Mouse (Mus musculus) lung, embryonic 16.5 days (tissue): ENCODE data around the gene Cacna1c. TPM values are rescaled to one million over a fixed set of nuclear protein-coding genes. Genes with fewer than 3 reads are reported as not detected.

Experiments used
- ATAC-seq: fragments of 200-750 bp; cut with Nextera tagmentation; 2 replicates; pipeline ENCODE4 v1.8.0; 2017; ENCODE audit warnings: low read depth, mild to moderate bottlenecking, moderate library complexity
- H3K27ac ChIP-seq: fragments of 300-500 bp; sonication (generic); 2 replicates; pipeline ENCODE4 v1.5.1; 2014; ENCODE audit warnings: mild to moderate bottlenecking, control low read depth, low read length
- H3K27me3 ChIP-seq: fragments of 300-500 bp; sonication (generic); 2 replicates; pipeline ENCODE4 v1.6.1; 2014; ENCODE audit warnings: low read depth, low read length, mixed read lengths; ENCODE audit not compliant: control insufficient read depth, insufficient read depth
- H3K36me3 ChIP-seq: fragments of 300-500 bp; sonication (generic); 2 replicates; pipeline ENCODE4 v1.6.1; 2014; ENCODE audit warnings: low read length; ENCODE audit not compliant: control insufficient read depth, insufficient read depth
- H3K4me1 ChIP-seq: fragments of 300-500 bp; sonication (generic); replicated peaks from 2 replicates; pipeline ENCODE4 v1.6.1; 2014; ENCODE audit warnings: low read length, mixed read lengths; ENCODE audit not compliant: control insufficient read depth, insufficient read depth
- H3K4me2 ChIP-seq: fragments of 300-500 bp; sonication (generic); 2 replicates; pipeline ENCODE4 v1.6.1; 2014; ENCODE audit warnings: low read depth, low read length, control low read depth
- H3K4me3 ChIP-seq: fragments of 300-500 bp; sonication (generic); 2 replicates; pipeline ENCODE4 v1.5.1; 2014; ENCODE audit warnings: mild to moderate bottlenecking, low read length, control low read depth
- H3K9ac ChIP-seq: fragments of 300-500 bp; sonication (generic); 2 replicates; pipeline ENCODE4 v1.6.1; 2014; ENCODE audit warnings: low read length, control low read depth
- H3K9me3 ChIP-seq: fragments of 300-500 bp; sonication (generic); 2 replicates; pipeline ENCODE4 v1.6.1; 2016; ENCODE audit warnings: low read length; ENCODE audit not compliant: control insufficient read depth
- WGBS: fragments of 180-500 bp; shearing (Covaris S2); extraction: QIAGEN DNeasy Blood & Tissue Kit; methylation state at CpG from one replicate; pipeline ENCODE4 v1.1.7; 2014; 5-methylcytosine and 5-hydroxymethylcytosine counted together
- polyA plus RNA-seq: library from polyadenylated mRNA; unstranded; fragments of >200 nt; fragmentation: Nextera tagmentation; extraction: Ambion mirVana; gene quantifications from 2 replicates; pipeline ENCODE4 v1.2.1, GENCODE M21; 2015

Cacna1c gene
- polyA plus RNA-seq, 1 experiment from 2014 or later = 5.8 TPM

GRCm38 (mm10) chr6:119081650-119082049 lies 114.6 kb downstream of the Cacna1c start:
- ATAC-seq = no peak
- Histone ChIP-seq H3K27ac (no peak overlapping the region), H3K36me3 (no peaks in the 10 kb centered on the region), H3K9ac (no peak overlapping the region), H3K4me1 (peaks cover 46% of the 10 kb centered on the region), H3K9me3 (no peaks in the 10 kb centered on the region), H3K27me3 (no peaks in the 10 kb centered on the region), H3K4me3 (no peak overlapping the region), H3K4me2 (no peak overlapping the region)
- 88% methylated on average over 12 of the region's 12 CpGs for WGBS

DNA sequence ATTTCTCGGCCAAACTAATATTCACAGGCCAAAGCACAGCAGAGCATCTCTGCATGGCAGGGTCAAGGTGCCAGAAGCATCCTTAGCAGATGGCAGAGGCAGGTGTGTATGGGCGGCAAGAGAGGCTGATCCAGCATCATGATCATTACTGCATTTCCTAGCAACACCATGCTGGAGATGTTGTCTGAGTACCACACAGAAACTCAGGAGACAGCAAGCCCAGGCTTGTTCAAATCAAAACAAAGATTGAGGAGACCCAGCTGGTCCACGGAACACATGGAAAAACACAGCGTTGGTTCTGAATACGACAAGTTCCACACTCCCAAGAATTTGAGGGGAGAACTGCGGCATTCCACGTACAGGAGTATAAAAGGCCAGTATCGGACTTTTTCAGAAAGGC lies 116.6 kb downstream of the Cacna1c start:
- WGBS = 68% methylated on average over 8 of the region's 8 CpGs
- Histone ChIP-seq H3K27me3 (no peaks in the 10 kb centered on the region), H3K4me1 (peaks cover 30% of the 10 kb centered on the region), H3K27ac (no peak overlapping the region; the same call in 1 of the 2 replicates), H3K9ac (no peak overlapping the region), H3K4me2 (no peak overlapping the region), H3K36me3 (no peaks in the 10 kb centered on the region), H3K4me3 (no peak overlapping the region), H3K9me3 (no peaks in the 10 kb centered on the region)
- no peak for ATAC-seq

- ATAC-seq = no peak
- no peak overlapping the region for H3K4me3 ChIP-seq
- peaks cover 23% of the 10 kb centered on the region for H3K4me1 ChIP-seq
- no peaks in the 10 kb centered on the region for H3K9me3 ChIP-seq
- whole genome bisulfite sequencing = 53% methylated on average over 9 of the region's 9 CpGs
- no peak overlapping the region for H3K27ac ChIP-seq
- H3K4me2 ChIP-seq = no peak overlapping the region
- no peak overlapping the region for H3K9ac ChIP-seq
- no peaks in the 10 kb centered on the region for H3K36me3 ChIP-seq
- H3K27me3 ChIP-seq = no peaks in the 10 kb centered on the region
Observed at GRCm38 (mm10) chr6:119078912-119079311, 117.3 kb downstream of the Cacna1c start.

GRCm38 (mm10) chr6:119077231-119077630 lies 119.0 kb downstream of the Cacna1c start:
- Histone ChIP-seq H3K4me2 (no peak overlapping the region), H3K9me3 (no peaks in the 10 kb centered on the region), H3K4me3 (no peak overlapping the region), H3K36me3 (no peaks in the 10 kb centered on the region), H3K4me1 (peaks cover 18% of the 10 kb centered on the region), H3K27ac (no peak overlapping the region), H3K9ac (no peak overlapping the region), H3K27me3 (no peaks in the 10 kb centered on the region)
- no peak for ATAC-seq
- 89% methylated on average over 6 of the region's 6 CpGs for WGBS

DNA sequence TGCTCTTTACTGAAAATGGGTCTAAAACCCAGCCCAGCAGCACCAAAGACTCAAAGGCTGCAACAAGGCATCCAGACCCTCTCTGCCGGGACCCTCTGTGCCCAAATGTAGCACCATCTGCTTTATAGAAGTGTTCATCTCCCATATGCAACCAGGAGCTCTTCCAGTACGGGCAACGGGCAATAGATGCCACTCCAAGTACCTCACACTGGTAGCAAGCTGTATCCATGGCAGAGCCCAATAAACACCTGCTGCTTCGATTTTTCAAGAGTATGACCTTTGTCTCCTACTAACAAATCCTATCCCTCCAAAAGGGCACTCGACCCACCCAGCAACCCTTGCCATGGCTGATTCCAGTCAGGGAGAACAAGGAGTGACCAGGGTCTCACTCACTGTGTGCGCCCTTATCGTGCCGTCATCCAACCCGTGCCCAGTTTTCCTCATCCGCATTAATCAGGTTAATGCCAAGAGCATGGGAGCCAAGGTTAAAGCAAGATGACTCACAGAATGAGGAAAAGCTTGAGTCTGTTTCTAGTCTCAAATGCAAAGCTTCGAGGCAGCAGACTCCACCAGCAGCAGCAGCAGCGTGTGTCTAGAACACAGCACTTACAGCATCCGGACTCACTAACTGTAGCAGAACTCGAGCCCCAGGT lies 122.7 kb downstream of the Cacna1c start:
- no peak overlapping the region for H3K4me2 ChIP-seq
- H3K4me1 ChIP-seq = peaks cover 12% of the 10 kb centered on the region
- H3K9me3 ChIP-seq = no peaks in the 10 kb centered on the region
- H3K4me3 ChIP-seq = no peak overlapping the region
- no peaks in the 10 kb centered on the region for H3K27me3 ChIP-seq
- no peaks in the 10 kb centered on the region for H3K36me3 ChIP-seq
- H3K27ac ChIP-seq = no peak overlapping the region
- 86% methylated on average over 14 of the region's 14 CpGs for WGBS
- no peak overlapping the region for H3K9ac ChIP-seq
- ATAC-seq = no peak

DNA sequence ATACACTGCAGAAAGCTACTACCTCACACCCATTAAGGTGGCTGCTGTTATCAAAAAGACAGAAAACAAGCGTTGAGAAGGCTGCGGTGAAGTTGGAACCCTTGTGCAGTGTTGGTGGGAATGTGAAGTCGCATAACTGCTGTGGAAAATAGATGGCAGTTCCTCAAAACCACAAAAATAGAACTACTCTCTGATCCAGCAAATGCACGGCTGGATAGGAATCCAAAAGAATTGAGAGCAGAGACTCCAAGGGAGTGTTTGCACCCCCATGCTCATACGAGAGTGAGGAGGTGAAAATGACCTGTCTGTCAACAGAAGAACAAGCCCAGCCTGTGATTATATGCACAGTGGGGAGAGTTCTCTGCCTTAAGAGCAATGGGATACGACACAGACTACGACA lies 123.4 kb downstream of the Cacna1c start:
- no peak overlapping the region for H3K27ac ChIP-seq
- no peak for ATAC-seq

DNA sequence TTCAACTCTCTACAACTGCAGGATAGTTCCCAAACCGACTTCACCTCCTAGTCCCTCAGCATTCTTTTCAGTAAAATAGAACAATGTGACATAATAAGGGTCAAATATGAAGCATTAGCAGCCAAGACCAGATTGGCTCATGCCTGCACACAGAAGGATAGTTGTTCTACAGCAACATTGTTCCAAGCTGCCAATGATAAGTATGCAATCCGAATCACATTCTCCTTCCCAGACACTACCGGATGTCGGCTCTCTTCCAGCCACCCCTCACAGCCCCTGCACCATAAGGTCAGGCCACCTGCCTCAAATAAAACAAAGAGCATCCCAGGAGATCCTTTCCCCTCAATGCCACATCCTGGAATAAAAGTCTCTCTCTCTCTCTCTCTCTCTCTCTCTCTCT lies 125.4 kb downstream of the Cacna1c start:
- ATAC-seq = no peak
- Histone ChIP-seq H3K4me1 (peaks cover 9% of the 10 kb centered on the region; the same call in 1 of the 2 replicates), H3K4me3 (no peak overlapping the region), H3K36me3 (no peaks in the 10 kb centered on the region), H3K4me2 (no peak overlapping the region), H3K9ac (no peak overlapping the region), H3K9me3 (no peaks in the 10 kb centered on the region), H3K27ac (no peak overlapping the region), H3K27me3 (no peaks in the 10 kb centered on the region)
- 56% methylated on average over 4 of the region's 4 CpGs for WGBS

More for the DNA sequence above, 123.4 kb downstream of the Cacna1c start:
- no peak overlapping the region for H3K4me2 ChIP-seq
- H3K9me3 ChIP-seq = no peaks in the 10 kb centered on the region
- peaks cover 7% of the 10 kb centered on the region; the same call in 1 of the 2 replicates for H3K4me1 ChIP-seq
- WGBS = 46% methylated on average over 7 of the region's 7 CpGs
- no peak overlapping the region for H3K9ac ChIP-seq
- H3K36me3 ChIP-seq = no peaks in the 10 kb centered on the region
- no peak overlapping the region for H3K4me3 ChIP-seq
- H3K27me3 ChIP-seq = no peaks in the 10 kb centered on the region

GRCm38 (mm10) chr6:119070351-119070750 lies 125.9 kb downstream of the Cacna1c start:
- Histone ChIP-seq H3K4me3 (no peak overlapping the region), H3K4me2 (no peak overlapping the region), H3K9me3 (no peaks in the 10 kb centered on the region), H3K4me1 (peaks cover 11% of the 10 kb centered on the region; the same call in 1 of the 2 replicates), H3K27ac (no peak overlapping the region), H3K27me3 (no peaks in the 10 kb centered on the region), H3K9ac (no peak overlapping the region), H3K36me3 (no peaks in the 10 kb centered on the region)
- ATAC-seq = no peak
- 77% methylated on average over 3 of the region's 3 CpGs for WGBS

GRCm38 (mm10) chr6:119069145-119069544 lies 127.1 kb downstream of the Cacna1c start:
- H3K9ac ChIP-seq = no peak overlapping the region
- no peaks in the 10 kb centered on the region for H3K9me3 ChIP-seq
- 69% methylated on average over 5 of the region's 5 CpGs for WGBS
- H3K4me2 ChIP-seq = no peak overlapping the region
- ATAC-seq = no peak
- peaks cover 11% of the 10 kb centered on the region for H3K4me1 ChIP-seq
- H3K36me3 ChIP-seq = no peaks in the 10 kb centered on the region
- no peak overlapping the region for H3K27ac ChIP-seq
- no peaks in the 10 kb centered on the region for H3K27me3 ChIP-seq
- H3K4me3 ChIP-seq = no peak overlapping the region
